ENCODE assay signal across 25 mouse cellular contexts in genomic region chr9:56681950-56682349, GRCm38 (mm10).
DNase-seq lines count a peak whose midpoint lies in the region; ATAC-seq and TF ChIP-seq lines count a peak whose summit lies in the region.
"Had no signal": no experiment of that assay in that cellular context is flagged by ENCODE, and none has a peak within 500 bp of the region (broad histone marks: within the 10 kb centered on the region; RNA-seq: fewer than 3 reads in every experiment).

No protein-coding gene starts in this region.

- H3K4me3 ChIP-seq in cortical plate, adult 2 months (ENCODE audit: insufficient read depth, low read length), result no peak overlapping the region
- no peak overlapping the region for H3K4me3 ChIP-seq in hindbrain, postnatal 0 days (ENCODE audit: low read length)
- H3K4me3 ChIP-seq in thymus, adult 2 months (ENCODE audit: control insufficient read depth, insufficient read depth, low read length), result no peak overlapping the region
- H3K4me3 ChIP-seq: hindbrain, embryonic 10.5 days; stomach, embryonic 15.5 days had no signal

- TF ChIP-seq POLR2A in cortical plate, adult 2 months (IDR thresholded peaks at IDR 0.05; ENCODE audit: extremely low read depth, insufficient read depth, low read length), result no peak
- TF ChIP-seq POLR2A in thymus, adult 2 months (IDR thresholded peaks at IDR 0.05; ENCODE audit: control insufficient read depth, extremely low read depth, insufficient read depth, low read length, poor library complexity), result no peak

- peak; percentile 42 to 55 for DNase-seq in layer of hippocampus, adult 8-10 months (ENCODE audit: low spot score in 2 of 2)
- DNase-seq in layer of hippocampus, postnatal 14 days (ENCODE audit: low spot score in 2 of 2), result no peak
- DNase-seq in left cerebral cortex, adult 18-20 months (ENCODE audit: low spot score in 2 of 2), result peak; percentile 73 to 89
- peak; percentile 58 for DNase-seq in left cerebral cortex, postnatal 4 days
- no peak for DNase-seq in hindbrain, postnatal 0 days (ENCODE audit: low spot score)
- no peak for DNase-seq in thymus, adult 2 months
- DNase-seq in adrenal gland, postnatal 25 days, result no peak
- DNase-seq: adrenal gland, postnatal 36 days; cerebellum, adult 11 months; gastrocnemius, postnatal 14 days; heart, adult 11 months; kidney, adult 9 months; kidney, postnatal 4 days; liver, postnatal 0 days; thymus, postnatal 4 days had no signal

- no peaks in the 10 kb centered on the region for H3K36me3 ChIP-seq in hindbrain, postnatal 0 days (ENCODE audit: insufficient read depth, low read length)
- H3K36me3 ChIP-seq in thymus, adult 2 months (ENCODE audit: control insufficient read depth, insufficient read depth, low read length), result no peaks in the 10 kb centered on the region
- H3K36me3 ChIP-seq: hindbrain, embryonic 10.5 days; stomach, embryonic 15.5 days had no signal

- intact Hi-C loops in left cerebral cortex, postnatal 4 days (cut with DNase I), result no loop called here

- H3K27me3 ChIP-seq in hindbrain, postnatal 0 days (ENCODE audit: insufficient read depth, low read length), result no peaks in the 10 kb centered on the region
- no peaks in the 10 kb centered on the region for H3K27me3 ChIP-seq in thymus, adult 2 months (ENCODE audit: control insufficient read depth, insufficient read depth, low read length)
- H3K27me3 ChIP-seq: stomach, embryonic 15.5 days had no signal

- TF ChIP-seq CTCF in cortical plate, adult 2 months (IDR thresholded peaks at IDR 0.05; ENCODE audit: extremely low read depth, insufficient read depth, low read length), result no peak
- TF ChIP-seq CTCF in hindbrain, postnatal 0 days (IDR thresholded peaks at IDR 0.05; ENCODE audit: low read depth), result no peak
- TF ChIP-seq CTCF in thymus, adult 2 months (IDR thresholded peaks at IDR 0.05; ENCODE audit: borderline replicate concordance, control insufficient read depth, extremely low read depth, insufficient read depth, low read length, poor library complexity), result no peak

- peak overlapping the region; percentile 91; the same call in 1 of the 2 replicates for H3K27ac ChIP-seq in cortical plate, adult 2 months (ENCODE audit: insufficient read depth, low read length)
- no peak overlapping the region for H3K27ac ChIP-seq in hindbrain, postnatal 0 days
- H3K27ac ChIP-seq in thymus, adult 2 months (ENCODE audit: control insufficient read depth, insufficient read depth, low read length), result no peak overlapping the region
- H3K27ac ChIP-seq: hindbrain, embryonic 10.5 days; stomach, embryonic 15.5 days had no signal

- no peak overlapping the region for H3K9ac ChIP-seq in hindbrain, postnatal 0 days (replicated peaks; ENCODE audit: low read length)
- H3K9ac ChIP-seq: liver, postnatal 0 days; stomach, embryonic 15.5 days had no signal

- H3K9me3 ChIP-seq in hindbrain, postnatal 0 days (ENCODE audit: low read length), result no peaks in the 10 kb centered on the region
- H3K9me3 ChIP-seq: hindbrain, embryonic 10.5 days; stomach, embryonic 15.5 days had no signal

- H3K4me2 ChIP-seq in hindbrain, postnatal 0 days (ENCODE audit: low read depth, low read length), result no peak overlapping the region
- H3K4me2 ChIP-seq: heart, embryonic 11.5 days; liver, embryonic 11.5 days; midbrain, embryonic 11.5 days; stomach, embryonic 15.5 days had no signal

- ATAC-seq in hindbrain, postnatal 0 days, result no peak
- ATAC-seq: forebrain, embryonic 14.5 days; hindbrain, embryonic 16.5 days; intestine, embryonic 16.5 days; liver, postnatal 0 days; lung, postnatal 0 days had no signal

- peaks cover 7% of the 10 kb centered on the region; the same call in 1 of the 2 replicates for H3K4me1 ChIP-seq in cortical plate, adult 2 months (ENCODE audit: control insufficient read depth, insufficient read depth, low read length)
- H3K4me1 ChIP-seq in hindbrain, postnatal 0 days (ENCODE audit: insufficient read depth, low read length), result peaks cover 10% of the 10 kb centered on the region; the same call in 1 of the 2 replicates
- peaks cover 17% of the 10 kb centered on the region for H3K4me1 ChIP-seq in thymus, adult 2 months (replicated peaks; ENCODE audit: control insufficient read depth, insufficient read depth, low read length)

- WGBS in hindbrain, postnatal 0 days, result 68% methylated on average over 7 of the region's 7 CpGs
- WGBS in thymus, adult 2 months, result 75% methylated on average over 7 of the region's 7 CpGs

Comparison
In these comparisons a context has a peak if more than half of its experiments do, and no peak if none do; other contexts are left out.
1. DNase-seq: peak in layer of hippocampus, adult 8-10 months (2 of 2), left cerebral cortex, adult 18-20 months (2 of 2) and left cerebral cortex, postnatal 4 days (single experiment); none in layer of hippocampus, postnatal 14 days (0 of 2), hindbrain, postnatal 0 days (single experiment), thymus, adult 2 months (single experiment) and adrenal gland, postnatal 25 days (single experiment).